Mouse (Mus musculus) neural tube, embryonic 13.5 days (tissue): Measurements from ENCODE around the gene Dnm3. TPM values are rescaled to one million over a fixed set of nuclear protein-coding genes. Genes with fewer than 3 reads are reported as not detected.

Experiments
- ATAC-seq: fragments of 200-750 bp; cut with Nextera tagmentation; 2 replicates; pipeline ENCODE4 v1.8.0; 2017; ENCODE audit warnings: low read depth, mild to moderate bottlenecking, moderate TSS enrichment, moderate library complexity
- H3K27ac ChIP-seq: fragments of 300-500 bp; sonication (generic); replicated peaks from 2 replicates; pipeline ENCODE4 v1.5.1; 2015; ENCODE audit warnings: moderate library complexity, mild to moderate bottlenecking, inconsistent platforms
- H3K27me3 ChIP-seq: fragments of 300-500 bp; sonication (generic); 2 replicates; pipeline ENCODE4 v1.6.1; 2015; ENCODE audit warnings: mild to moderate bottlenecking, inconsistent platforms
- H3K36me3 ChIP-seq: fragments of 300-500 bp; sonication (generic); 2 replicates; pipeline ENCODE4 v1.6.1; 2015; ENCODE audit warnings: mild to moderate bottlenecking, inconsistent platforms
- H3K4me1 ChIP-seq: fragments of 300-500 bp; sonication (generic); replicated peaks from 2 replicates; pipeline ENCODE4 v1.6.1; 2015; ENCODE audit warnings: inconsistent platforms
- H3K4me2 ChIP-seq: fragments of 300-500 bp; sonication (generic); 2 replicates; pipeline ENCODE4 v1.6.1; 2015; ENCODE audit warnings: inconsistent platforms, mild to moderate bottlenecking, moderate library complexity
- H3K4me3 ChIP-seq: fragments of 300-500 bp; sonication (generic); 2 replicates; pipeline ENCODE4 v1.5.1; 2015; ENCODE audit warnings: mild to moderate bottlenecking, inconsistent platforms
- H3K9ac ChIP-seq: fragments of 300-500 bp; sonication (generic); 2 replicates; pipeline ENCODE4 v1.6.1; 2015; ENCODE audit warnings: moderate library complexity, mild to moderate bottlenecking, inconsistent platforms
- H3K9me3 ChIP-seq: fragments of 300-500 bp; sonication (generic); 2 replicates; pipeline ENCODE4 v1.6.1; 2016; ENCODE audit warnings: inconsistent platforms
- WGBS: fragments of 180-500 bp; shearing (Covaris S2); methylation state at CpG from one replicate; pipeline ENCODE4 v1.1.7; 2015; 5-methylcytosine and 5-hydroxymethylcytosine counted together
- polyA plus RNA-seq: library from polyadenylated mRNA; unstranded; fragments of >200 nt; fragmentation: Nextera tagmentation; extraction: Ambion mirVana; gene quantifications from 2 replicates; pipeline ENCODE4 v1.2.1, GENCODE M21; 2015

The Dnm3 gene
- polyA plus RNA-seq, 1 experiment from 2014 or later = 41.6 TPM

DNA sequence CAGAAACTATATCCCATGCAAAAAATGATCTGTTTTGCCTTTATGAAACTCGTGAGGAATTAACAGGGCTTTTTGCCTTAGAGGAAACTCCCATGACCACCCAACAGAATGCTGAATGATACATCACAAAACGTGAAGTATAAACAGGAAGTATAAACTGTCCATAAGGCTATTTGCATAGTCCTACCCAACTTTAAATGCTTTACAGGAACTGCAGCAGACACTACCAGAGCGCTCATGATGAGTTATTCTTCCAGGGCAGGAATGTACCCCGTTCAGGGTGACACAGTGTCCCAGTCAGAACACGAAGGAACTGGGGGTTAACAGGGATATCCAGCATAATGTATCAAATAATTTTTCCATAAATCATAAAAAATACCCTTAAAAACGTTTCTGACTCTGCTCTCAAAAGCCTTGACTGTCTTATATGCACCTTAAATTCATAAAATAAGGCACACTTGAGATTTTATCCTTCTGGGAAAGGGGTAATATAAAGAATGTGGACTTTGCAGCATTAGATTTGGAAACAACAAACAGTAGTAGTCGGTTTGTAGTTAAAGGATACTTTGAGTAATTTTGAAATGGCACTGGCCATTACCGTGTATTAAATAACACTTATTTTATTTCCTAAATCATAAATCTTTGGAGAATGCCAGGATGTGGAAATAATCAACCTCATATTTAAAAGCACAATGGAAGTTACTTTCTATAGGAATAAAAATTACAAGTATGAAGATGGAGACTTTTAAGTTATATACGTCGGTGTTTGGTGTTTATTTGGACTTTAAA, 252.8 kb downstream of the Dnm3 start:
- Histone ChIP-seq H3K4me2 (no peak overlapping the region), H3K27me3 (no peaks in the 10 kb centered on the region), H3K36me3 (no peaks in the 10 kb centered on the region), H3K27ac (no peak overlapping the region), H3K9me3 (no peaks in the 10 kb centered on the region), H3K9ac (no peak overlapping the region), H3K4me3 (no peak overlapping the region), H3K4me1 (no peaks in the 10 kb centered on the region)
- 71% methylated on average over 10 of the region's 10 CpGs for WGBS
- ATAC-seq = no peak

DNA sequence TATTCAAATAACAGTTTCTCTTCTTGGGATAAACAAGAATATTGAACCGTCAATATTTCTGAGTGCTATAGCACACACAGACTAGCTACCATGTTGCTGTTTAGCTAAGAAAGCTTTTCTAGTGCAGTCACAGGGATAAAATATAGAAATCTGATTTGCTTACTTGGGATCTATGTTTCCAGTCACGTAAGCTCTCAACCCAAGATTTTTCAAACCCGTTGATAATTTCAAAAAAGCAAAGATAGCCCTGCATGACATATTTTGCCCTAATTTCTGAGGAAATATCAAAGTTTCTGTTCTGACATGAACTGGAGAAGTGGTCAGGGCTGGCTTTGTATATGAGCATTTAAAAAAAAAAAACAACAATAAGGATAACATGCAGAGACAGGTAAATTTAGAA, 253.8 kb downstream of the Dnm3 start:
- no peaks in the 10 kb centered on the region for H3K36me3 ChIP-seq
- no peaks in the 10 kb centered on the region for H3K27me3 ChIP-seq
- WGBS = 89% methylated on average over 3 of the region's 3 CpGs
- H3K9me3 ChIP-seq = no peaks in the 10 kb centered on the region
- ATAC-seq = no peak
- H3K4me2 ChIP-seq = no peak overlapping the region
- H3K27ac ChIP-seq = no peak overlapping the region
- no peaks in the 10 kb centered on the region for H3K4me1 ChIP-seq
- no peak overlapping the region for H3K9ac ChIP-seq
- H3K4me3 ChIP-seq = no peak overlapping the region

DNA sequence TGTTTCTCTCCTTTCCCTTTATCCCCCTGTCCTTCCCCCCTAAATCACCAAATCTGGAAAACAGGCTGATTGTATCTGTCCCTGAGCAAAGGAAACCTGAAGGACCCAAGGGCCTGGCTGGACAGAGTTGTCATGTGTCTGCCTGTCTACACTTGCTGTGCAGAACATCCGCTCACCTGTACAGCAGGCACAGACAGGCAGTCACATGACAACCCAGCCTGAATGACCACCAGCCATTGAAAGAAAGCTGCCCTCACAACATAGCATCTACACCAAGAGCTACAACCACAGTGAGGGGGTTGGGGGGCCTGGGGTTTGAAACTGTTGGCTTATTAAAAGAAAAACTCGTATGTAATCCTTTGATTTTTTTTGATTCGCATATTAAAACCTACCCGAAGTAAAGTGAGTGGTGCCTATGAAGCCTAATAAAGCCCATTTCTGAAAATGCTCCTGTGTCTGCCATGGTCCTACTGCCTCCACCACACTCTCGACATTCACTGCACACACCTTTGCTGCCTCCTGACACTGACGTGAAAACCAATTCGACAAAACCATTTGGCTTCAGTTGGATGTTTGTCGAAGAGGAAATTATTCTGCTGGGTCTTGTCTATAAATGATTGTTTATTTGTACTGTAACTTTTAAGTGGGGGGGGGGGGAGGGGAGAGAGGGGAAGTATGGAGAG, 254.4 kb downstream of the Dnm3 start:
- no peaks in the 10 kb centered on the region for H3K27me3 ChIP-seq
- no peaks in the 10 kb centered on the region for H3K36me3 ChIP-seq
- H3K4me1 ChIP-seq = no peaks in the 10 kb centered on the region
- no peaks in the 10 kb centered on the region for H3K9me3 ChIP-seq
- H3K9ac ChIP-seq = no peak overlapping the region
- no peak overlapping the region for H3K4me2 ChIP-seq
- no peak overlapping the region for H3K27ac ChIP-seq
- no peak for ATAC-seq
- WGBS = 85% methylated on average over 8 of the region's 8 CpGs
- H3K4me3 ChIP-seq = no peak overlapping the region

GRCm38 (mm10) chr1:162222353-162222752, 255.5 kb downstream of the Dnm3 start:
- H3K4me3 ChIP-seq = no peak overlapping the region
- peaks cover 6% of the 10 kb centered on the region for H3K4me1 ChIP-seq
- no peak for ATAC-seq
- no peak overlapping the region for H3K4me2 ChIP-seq
- H3K36me3 ChIP-seq = no peaks in the 10 kb centered on the region
- no peaks in the 10 kb centered on the region for H3K9me3 ChIP-seq
- no peak overlapping the region for H3K9ac ChIP-seq
- no peak overlapping the region for H3K27ac ChIP-seq
- H3K27me3 ChIP-seq = no peaks in the 10 kb centered on the region

GRCm38 (mm10) chr1:162221801-162222301, 256.0 kb downstream of the Dnm3 start:
- Histone ChIP-seq H3K4me1 (peaks cover 10% of the 10 kb centered on the region), H3K4me2 (no peak overlapping the region), H3K9me3 (no peaks in the 10 kb centered on the region), H3K36me3 (no peaks in the 10 kb centered on the region), H3K9ac (no peak overlapping the region), H3K27me3 (no peaks in the 10 kb centered on the region), H3K4me3 (no peak overlapping the region), H3K27ac (no peak overlapping the region)
- WGBS = 56% methylated on average over 4 of the region's 4 CpGs
- ATAC-seq = no peak

DNA sequence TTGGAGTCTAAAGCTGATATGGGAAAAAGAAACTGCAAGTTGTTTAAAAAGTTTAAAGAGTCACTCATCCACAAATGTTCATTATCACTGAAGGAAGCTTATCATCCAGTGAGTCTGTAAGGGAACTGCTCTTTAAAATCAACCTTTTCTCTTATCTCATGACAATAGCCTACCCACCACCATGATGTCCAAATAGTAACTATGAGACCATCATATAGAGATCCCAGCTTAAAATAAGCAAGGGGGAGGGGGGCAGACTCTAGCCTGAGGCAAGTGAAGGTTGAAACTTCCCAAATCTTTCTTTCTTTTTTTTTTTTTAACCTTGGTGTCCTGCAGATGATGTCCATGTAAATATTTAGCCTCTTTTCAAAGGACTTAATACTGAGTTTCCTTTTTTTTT, 256.9 kb downstream of the Dnm3 start:
- Histone ChIP-seq H3K27ac (no peak overlapping the region), H3K4me2 (0 out of 2 replicates have a peak overlapping the region, but pooled peaks have one; percentile 11), H3K9ac (no peak overlapping the region), H3K4me3 (peak overlapping the region; percentile 6; the same call in 1 of the 2 replicates), H3K36me3 (no peaks in the 10 kb centered on the region), H3K27me3 (no peaks in the 10 kb centered on the region), H3K9me3 (no peaks in the 10 kb centered on the region), H3K4me1 (peaks cover 15% of the 10 kb centered on the region)
- no peak for ATAC-seq

GRCm38 (mm10) chr1:162219781-162220180, 258.1 kb downstream of the Dnm3 start:
- no peaks in the 10 kb centered on the region for H3K36me3 ChIP-seq
- no peak for ATAC-seq
- no peaks in the 10 kb centered on the region for H3K27me3 ChIP-seq
- peaks cover 15% of the 10 kb centered on the region for H3K4me1 ChIP-seq
- no peak overlapping the region for H3K4me3 ChIP-seq
- 85% methylated on average over 1 of the region's 1 CpGs for WGBS
- H3K9me3 ChIP-seq = no peaks in the 10 kb centered on the region
- no peak overlapping the region for H3K27ac ChIP-seq
- H3K9ac ChIP-seq = no peak overlapping the region
- no peak overlapping the region for H3K4me2 ChIP-seq

GRCm38 (mm10) chr1:162218530-162219180, 259.2 kb downstream of the Dnm3 start:
- Histone ChIP-seq H3K9ac (peak overlapping the region; percentile 48; the same call in 1 of the 2 replicates), H3K9me3 (no peaks in the 10 kb centered on the region), H3K36me3 (no peaks in the 10 kb centered on the region), H3K27ac (peak overlapping the region; percentile 83), H3K4me2 (no peak overlapping the region; the same call in 1 of the 2 replicates), H3K27me3 (no peaks in the 10 kb centered on the region), H3K4me1 (peaks cover 15% of the 10 kb centered on the region), H3K4me3 (peak overlapping the region; percentile 24)
- ATAC-seq = no peak
- WGBS = 69% methylated on average over 8 of the region's 8 CpGs

- Histone ChIP-seq H3K9ac (peak overlapping the region; percentile 48), H3K9me3 (no peaks in the 10 kb centered on the region), H3K27ac (peak overlapping the region; percentile 83), H3K4me2 (peak overlapping the region; percentile 13), H3K4me3 (peak overlapping the region; percentile 24), H3K36me3 (no peaks in the 10 kb centered on the region), H3K4me1 (peaks cover 15% of the 10 kb centered on the region), H3K27me3 (no peaks in the 10 kb centered on the region)
- WGBS = 52% methylated on average over 15 of the region's 15 CpGs
- ATAC-seq = peak; percentile 92
Observed at GRCm38 (mm10) chr1:162217340-162217974, 260.4 kb downstream of the Dnm3 start.

DNA sequence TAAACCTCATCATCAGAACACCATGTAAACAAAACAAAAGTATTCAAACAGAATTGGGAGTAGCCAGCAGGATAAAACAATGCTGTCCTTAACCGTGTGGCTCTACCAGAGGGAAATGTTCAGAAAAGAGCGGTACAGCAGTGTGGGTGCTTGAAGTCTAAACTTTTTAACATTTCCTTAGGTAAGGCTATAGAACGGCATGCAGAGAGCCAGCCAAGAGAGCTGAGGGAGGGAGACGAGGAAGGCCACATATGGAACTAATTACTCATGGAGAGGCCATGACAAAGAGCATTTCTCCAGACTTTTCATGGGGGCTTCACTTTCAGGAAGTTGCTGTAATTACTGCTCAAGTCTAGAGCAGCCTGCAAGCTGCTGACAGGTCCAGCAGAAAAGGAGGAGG, 261.2 kb downstream of the Dnm3 start:
- no peaks in the 10 kb centered on the region for H3K27me3 ChIP-seq
- H3K4me3 ChIP-seq = no peak overlapping the region
- H3K4me1 ChIP-seq = peaks cover 15% of the 10 kb centered on the region
- 36% methylated on average over 4 of the region's 4 CpGs for WGBS
- H3K4me2 ChIP-seq = no peak overlapping the region
- H3K36me3 ChIP-seq = no peaks in the 10 kb centered on the region
- H3K27ac ChIP-seq = no peak overlapping the region
- H3K9ac ChIP-seq = no peak overlapping the region
- H3K9me3 ChIP-seq = no peaks in the 10 kb centered on the region
- no peak for ATAC-seq

DNA sequence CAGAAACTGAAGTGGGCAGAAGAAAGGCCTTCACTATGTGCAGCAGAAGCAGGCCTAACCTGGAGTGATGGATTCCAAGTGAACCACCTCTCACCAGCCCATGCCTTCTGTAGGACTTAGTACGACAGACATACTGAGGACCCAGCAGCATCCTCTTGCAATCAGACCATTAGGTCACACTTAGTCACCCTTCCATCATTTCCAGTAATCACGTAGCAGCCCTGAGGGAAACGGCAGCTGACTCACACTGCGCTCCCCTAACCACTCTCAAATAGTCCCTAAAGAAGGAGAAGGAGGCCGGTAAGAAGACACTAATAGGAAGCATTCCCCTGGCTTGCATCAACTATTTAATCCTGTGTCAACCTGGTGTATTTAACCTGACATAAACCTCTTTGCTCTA, 262.1 kb downstream of the Dnm3 start:
- Histone ChIP-seq H3K27me3 (no peaks in the 10 kb centered on the region), H3K4me2 (no peak overlapping the region), H3K9ac (no peak overlapping the region), H3K4me3 (no peak overlapping the region), H3K27ac (no peak overlapping the region), H3K36me3 (no peaks in the 10 kb centered on the region), H3K9me3 (no peaks in the 10 kb centered on the region), H3K4me1 (peaks cover 15% of the 10 kb centered on the region)
- 69% methylated on average over 5 of the region's 5 CpGs for whole genome bisulfite sequencing
- no peak for ATAC-seq

- Histone ChIP-seq H3K4me3 (no peak overlapping the region), H3K27ac (no peak overlapping the region), H3K27me3 (no peaks in the 10 kb centered on the region), H3K36me3 (no peaks in the 10 kb centered on the region), H3K4me2 (no peak overlapping the region), H3K9me3 (no peaks in the 10 kb centered on the region), H3K9ac (no peak overlapping the region), H3K4me1 (peaks cover 31% of the 10 kb centered on the region)
- no peak for ATAC-seq
- WGBS = 87% methylated on average over 8 of the region's 8 CpGs
Observed at GRCm38 (mm10) chr1:162213066-162213465, 264.8 kb downstream of the Dnm3 start.
